Mouse (Mus musculus) bone marrow, adult 2 months (tissue): Measurements from ENCODE around the gene Cntfr. TPM values are rescaled to one million over a fixed set of nuclear protein-coding genes. Genes with fewer than 3 reads are reported as not detected.

Experiments used
- H3K27ac ChIP-seq: fragments of 200-500 bp; 2 replicates; pipeline ENCODE4 v1.5.1; 2012; ENCODE audit warnings: low read depth, mild to moderate bottlenecking, control low read depth, inconsistent platforms, low read length; ENCODE audit not compliant: control insufficient read depth, poor library complexity, insufficient read depth
- H3K4me1 ChIP-seq: fragments of 200-500 bp; 2 replicates; pipeline ENCODE4 v1.6.1; 2011; ENCODE audit warnings: low read length; ENCODE audit not compliant: control insufficient read depth, insufficient read depth
- H3K4me3 ChIP-seq: fragments of 200-500 bp; replicated peaks from 2 replicates; pipeline ENCODE3; 2011; ENCODE audit warnings: mild to moderate bottlenecking, low read depth, low read length, control low read depth; ENCODE audit not compliant: control insufficient read depth
- CTCF ChIP-seq: fragments of 200-500 bp; IDR thresholded peaks from 2 replicates; pipeline ENCODE4 v1.5.1; 2011; ENCODE audit warnings: low read length, control low read depth; ENCODE audit not compliant: control insufficient read depth, insufficient read depth
- POLR2A ChIP-seq: fragments of 200-500 bp; IDR thresholded peaks from 2 replicates; pipeline ENCODE4 v1.6.1; 2011; ENCODE audit warnings: low read depth, mild to moderate bottlenecking, control low read depth, low read length, borderline replicate concordance; ENCODE audit not compliant: control insufficient read depth
- WGBS: fragments of 180-500 bp; shearing (Covaris S2); methylation state at CpG from one replicate; pipeline ENCODE4 v1.1.7; 2018; 5-methylcytosine and 5-hydroxymethylcytosine counted together
- polyA plus RNA-seq: library from polyadenylated mRNA; stranded (reverse); fragments of >200 nt; gene quantifications from 2 replicates; pipeline ENCODE4 v1.2.4, GENCODE M21; 2011; ENCODE audit warnings: low replicate concordance; ENCODE audit not compliant: missing spikeins, insufficient read depth, insufficient read length

The Cntfr gene
- polyA plus RNA-seq, 1 experiment, result not detected

GRCm38 (mm10) chr4:41648627-41649026 is 48.3 kb downstream of the Cntfr start:
- no peak overlapping the region for H3K27ac ChIP-seq
- TF ChIP-seq CTCF, result no peak
- no peak for TF ChIP-seq POLR2A
- WGBS, result 62% methylated on average over 7 of the region's 7 CpGs
- no peaks in the 10 kb centered on the region for H3K4me1 ChIP-seq
- no peak overlapping the region for H3K4me3 ChIP-seq

- no peaks in the 10 kb centered on the region for H3K4me1 ChIP-seq
- WGBS, result 75% methylated on average over 4 of the region's 4 CpGs
- no peak overlapping the region for H3K4me3 ChIP-seq
- TF ChIP-seq CTCF, result no peak
- no peak overlapping the region for H3K27ac ChIP-seq
Observed at GRCm38 (mm10) chr4:41648157-41648556, 48.7 kb downstream of the Cntfr start.

- no peaks in the 10 kb centered on the region for H3K4me1 ChIP-seq
- no peak for TF ChIP-seq CTCF
- TF ChIP-seq POLR2A, result no peak
Observed at GRCm38 (mm10) chr4:41645488-41645887, 51.4 kb downstream of the Cntfr start.

GRCm38 (mm10) chr4:41641199-41641822 is 55.6 kb downstream of the Cntfr start:
- Histone ChIP-seq H3K4me3 (no peak overlapping the region), H3K4me1 (peaks cover 2% of the 10 kb centered on the region), H3K27ac (no peak overlapping the region)
- no peak for TF ChIP-seq POLR2A
- no peak for TF ChIP-seq CTCF
- 74% methylated on average over 6 of the region's 6 CpGs for WGBS

More at GRCm38 (mm10) chr4:41645488-41645887, 51.4 kb downstream of the Cntfr start:
- no peak overlapping the region for H3K4me3 ChIP-seq
- WGBS, result 3% methylated on average over 5 of the region's 5 CpGs
- no peak overlapping the region for H3K27ac ChIP-seq

GRCm38 (mm10) chr4:41639913-41640507 is 56.9 kb downstream of the Cntfr start, which contains the start of gene Enho:
Enho (minus strand) TSS chr4:41640324.
- peaks cover 2% of the 10 kb centered on the region for H3K4me1 ChIP-seq
- no peak for TF ChIP-seq POLR2A
- no peak within 1 kb of the TSS; the same call in 1 of the 2 replicates for H3K27ac ChIP-seq
- under 1% methylated on average over 72 of the region's 74 CpGs for WGBS
- H3K4me3 ChIP-seq, result no peak within 1 kb of the TSS

- H3K4me1 ChIP-seq, result peaks cover 2% of the 10 kb centered on the region
- 30% methylated on average over 10 of the region's 10 CpGs for WGBS
- TF ChIP-seq CTCF, result no peak
- no peak for TF ChIP-seq POLR2A
- H3K4me3 ChIP-seq, result no peak overlapping the region
- no peak overlapping the region for H3K27ac ChIP-seq
Observed at GRCm38 (mm10) chr4:41639214-41639841, 57.6 kb downstream of the Cntfr start.

GRCm38 (mm10) chr4:41638828-41639213 is 58.1 kb downstream of the Cntfr start:
- WGBS, result 70% methylated on average over 6 of the region's 6 CpGs
- peaks cover 2% of the 10 kb centered on the region for H3K4me1 ChIP-seq
- no peak overlapping the region for H3K4me3 ChIP-seq
- no peak overlapping the region for H3K27ac ChIP-seq
- no peak for TF ChIP-seq CTCF
- TF ChIP-seq POLR2A, result no peak

- H3K4me3 ChIP-seq, result no peak overlapping the region
- TF ChIP-seq CTCF (no peak), POLR2A (no peak)
- H3K4me1 ChIP-seq, result peaks cover 2% of the 10 kb centered on the region
- WGBS, result 85% methylated on average over 10 of the region's 10 CpGs
- no peak overlapping the region for H3K27ac ChIP-seq
Observed at GRCm38 (mm10) chr4:41638186-41638731, 58.6 kb downstream of the Cntfr start.
